Mouse (Mus musculus) heart, adult 2 months (tissue): ENCODE measurements at regions not wholly inside any gene's neighbourhood (a gene's known extent, or its start where the extent isn't known, plus 50 kb on each side); places are given as distances from the start of the nearest gene placed in this dataset.

Experiments
- CTCF ChIP-seq: fragments of 200-600 bp; IDR thresholded peaks from 2 replicates; pipeline ENCODE4 v1.8.1; 2022; ENCODE audit warnings: antibody characterized with exemption, mild to moderate bottlenecking, moderate library complexity
- EP300 ChIP-seq: fragments of 200-500 bp; IDR thresholded peaks from 2 replicates; pipeline ENCODE4 v1.6.1; 2011; ENCODE audit warnings: low read depth, low read length, control low read depth; ENCODE audit not compliant: insufficient read depth
- POLR2A ChIP-seq: fragments of 200-500 bp; IDR thresholded peaks from 2 replicates; pipeline ENCODE4 v1.6.1; 2011; ENCODE audit warnings: mild to moderate bottlenecking, low read depth, low read length, control low read depth; ENCODE audit not compliant: insufficient read depth

DNA sequence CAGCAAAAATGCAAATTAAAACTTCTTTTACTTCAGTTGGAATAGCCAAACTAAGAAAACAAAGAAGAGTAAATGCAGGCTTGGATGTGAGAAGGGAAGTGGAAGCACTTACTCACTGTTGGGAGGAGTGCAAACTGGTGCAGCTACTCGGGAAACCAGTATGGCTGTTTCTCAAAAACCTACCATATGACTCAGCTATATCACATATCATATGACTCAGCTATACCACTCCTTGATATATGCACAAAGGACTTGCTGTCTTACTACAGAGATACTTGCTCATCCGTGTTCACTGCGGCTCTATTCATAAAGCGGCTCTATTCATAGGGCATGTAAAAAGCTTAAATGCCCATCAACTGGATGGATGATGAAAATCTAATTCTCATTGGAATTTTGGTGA lies 59.5 kb upstream of the Fam19a1 start:
- TF ChIP-seq POLR2A (no peak), EP300 (no peak), CTCF (no peak)
